Mouse (Mus musculus) liver, embryonic 14.5 days (tissue): ENCODE measurements around the gene Ltb. TPM values are rescaled to one million over a fixed set of nuclear protein-coding genes. Genes with fewer than 3 reads are reported as not detected.

Experiments used
- ATAC-seq: fragments of 200-750 bp; cut with Nextera tagmentation; 2 replicates; pipeline ENCODE4 v1.8.0; 2017; ENCODE audit warnings: moderate number of reproducible peaks, mild to moderate bottlenecking, moderate library complexity; ENCODE audit not compliant: insufficient read depth
- DNase-seq, 3 experiments: peaks; one replicate each; pipeline ENCODE4 v3.0.0-alpha.2; 2012 to 2013; ENCODE audit warnings: low read depth in 3 of 3, low spot score in 3 of 3
- H3K27ac ChIP-seq: fragments of 300-500 bp; sonication (generic); 2 replicates; pipeline ENCODE4 v1.5.1; 2014; ENCODE audit warnings: moderate library complexity, mild to moderate bottlenecking, control low read depth, inconsistent platforms
- H3K27me3 ChIP-seq: fragments of 300-500 bp; sonication (generic); 2 replicates; pipeline ENCODE4 v1.6.1; 2014; ENCODE audit warnings: mild to moderate bottlenecking, low read length, moderate library complexity; ENCODE audit not compliant: control insufficient read depth, insufficient read depth
- H3K36me3 ChIP-seq: fragments of 300-500 bp; sonication (generic); replicated peaks from 2 replicates; pipeline ENCODE4 v1.6.1; 2014; ENCODE audit warnings: low read depth; ENCODE audit not compliant: control insufficient read depth, insufficient read depth
- H3K4me1 ChIP-seq, 2 experiments: fragments of 200-500 bp in 1 of 2; fragments of 300-500 bp in 1 of 2; sonication (generic) in 1 of 2; replicated peaks; 2 replicates each; pipeline ENCODE4 v1.6.1; 2012 to 2014; ENCODE audit warnings: antibody characterized with exemption in 1 of 2, inconsistent platforms in 1 of 2, low read length in 1 of 2; ENCODE audit not compliant: control insufficient read depth in 2 of 2, insufficient read depth in 2 of 2
- H3K4me2 ChIP-seq: fragments of 300-500 bp; sonication (generic); 2 replicates; pipeline ENCODE4 v1.6.1; 2014; ENCODE audit warnings: low read depth, mild to moderate bottlenecking, control low read depth, moderate library complexity
- H3K4me3 ChIP-seq, 2 experiments: fragments of 200-500 bp in 1 of 2; fragments of 300-500 bp in 1 of 2; sonication (generic) in 1 of 2; 2 replicates each; pipeline ENCODE4 v1.5.1; 2012 to 2014; ENCODE audit warnings: low read depth in 2 of 2, low read length in 2 of 2, mild to moderate bottlenecking in 2 of 2, control low read depth in 1 of 2, inconsistent platforms in 1 of 2, moderate library complexity in 1 of 2; ENCODE audit not compliant: insufficient read depth in 1 of 2
- H3K9ac ChIP-seq: fragments of 300-500 bp; sonication (generic); replicated peaks from 2 replicates; pipeline ENCODE4 v1.6.1; 2014; ENCODE audit warnings: mild to moderate bottlenecking, control low read depth, moderate library complexity
- H3K9me3 ChIP-seq: fragments of 300-500 bp; sonication (generic); 2 replicates; pipeline ENCODE4 v1.6.1; 2016; ENCODE audit warnings: low read length, mixed read lengths; ENCODE audit not compliant: control insufficient read depth
- CTCF ChIP-seq: IDR thresholded peaks from 2 replicates; pipeline ENCODE4 v1.5.1; 2016; ENCODE audit warnings: antibody characterized with exemption, low read depth, control low read depth
- EP300 ChIP-seq: IDR thresholded peaks from 2 replicates; pipeline ENCODE4 v1.6.1; 2016; ENCODE audit warnings: antibody characterized with exemption, low read depth
- WGBS: fragments of 180-500 bp; shearing (Covaris S2); extraction: QIAGEN DNeasy Blood & Tissue Kit; methylation state at CpG from one replicate; pipeline ENCODE4 v1.1.7; 2014; ENCODE audit not compliant: insufficient replicate concordance; 5-methylcytosine and 5-hydroxymethylcytosine counted together
- polyA plus RNA-seq, 2 experiments: library from polyadenylated mRNA; depleted of rRNA in 1 of 2; stranded (reverse) in 1 of 2; unstranded in 1 of 2; fragments of >200 nt; fragmentation: Nextera tagmentation in 1 of 2; extraction: Ambion mirVana in 1 of 2; gene quantifications; 2 replicates each; pipeline versions ENCODE4 v1.2.1 to v1.2.3; 2012 to 2014

Gene Ltb
- polyA plus RNA-seq, 2 experiments = 0.28 to 0.70 TPM

DNA sequence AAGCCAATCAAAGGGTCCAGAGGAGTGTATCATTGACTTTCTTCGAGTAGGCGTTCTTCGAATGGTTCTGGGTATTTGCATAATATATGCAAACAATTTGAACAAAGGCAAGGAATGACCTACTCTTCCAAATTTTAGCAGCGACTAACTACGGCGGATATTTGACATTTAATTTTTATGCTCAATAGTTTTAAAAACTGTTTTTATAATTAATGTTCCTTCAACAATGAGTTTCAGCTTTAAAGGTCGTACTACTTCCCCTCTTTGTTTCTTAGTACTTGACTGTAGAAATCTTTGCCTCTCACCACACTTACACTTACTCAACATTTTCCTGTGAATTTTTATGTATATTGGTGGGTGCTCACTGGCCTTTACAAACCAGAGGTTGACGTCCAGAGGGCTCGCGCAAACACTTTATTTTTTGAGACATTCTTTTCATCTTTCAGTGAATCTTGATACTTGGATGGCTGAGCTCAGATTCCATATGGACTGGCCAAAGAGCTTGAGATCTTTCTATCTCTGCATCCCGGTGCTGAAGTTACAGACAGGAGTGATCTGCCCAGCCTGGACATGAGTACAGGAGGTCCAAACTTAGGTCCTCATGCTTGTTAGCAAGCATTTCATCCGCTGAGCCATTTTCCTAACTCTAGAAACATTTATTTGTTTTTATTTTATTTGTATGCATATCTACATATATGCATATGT, 28.6 kb upstream of the Ltb start:
- 25% methylated on average over 12 of the region's 12 CpGs for WGBS
- ATAC-seq (peak; percentile 80), DNase-seq (no peak)
- Histone ChIP-seq H3K27ac (peak overlapping the region; percentile 88), H3K27me3 (no peaks in the 10 kb centered on the region), H3K9ac (0 out of 2 replicates have a peak overlapping the region, but pooled peaks have one; percentile 15), H3K9me3 (no peaks in the 10 kb centered on the region), H3K4me1 (peaks cover 4 to 21% of the 10 kb centered on the region in 2 experiments), H3K4me3 (peak overlapping the region; percentile 95 to 99), H3K4me2 (peak overlapping the region; percentile 90), H3K36me3 (peaks cover 17% of the 10 kb centered on the region)
- TF ChIP-seq EP300 (no peak), CTCF (no peak)

DNA sequence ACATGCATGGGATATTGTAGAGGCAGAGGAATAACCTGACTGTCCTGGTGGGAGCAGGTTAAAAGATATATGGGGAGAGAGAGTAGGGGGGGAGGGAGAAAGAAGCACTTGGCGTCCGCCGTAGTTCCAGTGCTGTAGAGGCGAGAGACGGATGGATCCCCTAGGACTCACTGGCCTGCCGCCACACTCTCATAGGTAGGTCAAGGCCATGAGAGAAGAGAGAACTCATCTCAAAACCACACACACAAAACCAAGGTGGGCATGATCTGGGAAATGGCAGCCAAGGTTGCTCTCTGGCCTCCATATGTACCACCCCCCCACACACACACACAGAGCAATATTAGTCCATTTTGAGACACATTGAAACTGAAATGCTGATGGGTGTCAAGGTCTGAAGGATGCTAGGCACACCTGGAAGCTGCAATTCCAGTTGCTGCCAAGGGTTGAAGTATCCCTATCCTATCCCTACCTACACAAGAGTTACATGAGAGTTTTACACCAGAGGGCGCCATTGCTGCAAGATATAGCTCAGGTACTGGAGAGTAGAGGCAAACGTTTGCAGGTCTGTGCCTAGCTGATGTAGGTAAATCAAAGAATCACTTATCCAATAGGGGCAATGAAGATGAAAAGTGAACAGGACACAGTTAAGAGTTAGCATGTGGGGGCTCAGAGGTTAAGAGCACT, 27.7 kb upstream of the Ltb start:
- Histone ChIP-seq H3K9me3 (no peaks in the 10 kb centered on the region), H3K4me1 (peaks cover 4 to 21% of the 10 kb centered on the region in 2 experiments), H3K27me3 (no peaks in the 10 kb centered on the region), H3K36me3 (peaks cover 8% of the 10 kb centered on the region), H3K9ac (no peak overlapping the region), H3K4me3 (no peak overlapping the region), H3K27ac (no peak overlapping the region), H3K4me2 (no peak overlapping the region)
- TF ChIP-seq CTCF (peak; percentile 75), EP300 (no peak)
- ATAC-seq (no peak), DNase-seq (peak; percentile 61 to 79 (median 65))
- WGBS = 67% methylated on average over 8 of the region's 8 CpGs

DNA sequence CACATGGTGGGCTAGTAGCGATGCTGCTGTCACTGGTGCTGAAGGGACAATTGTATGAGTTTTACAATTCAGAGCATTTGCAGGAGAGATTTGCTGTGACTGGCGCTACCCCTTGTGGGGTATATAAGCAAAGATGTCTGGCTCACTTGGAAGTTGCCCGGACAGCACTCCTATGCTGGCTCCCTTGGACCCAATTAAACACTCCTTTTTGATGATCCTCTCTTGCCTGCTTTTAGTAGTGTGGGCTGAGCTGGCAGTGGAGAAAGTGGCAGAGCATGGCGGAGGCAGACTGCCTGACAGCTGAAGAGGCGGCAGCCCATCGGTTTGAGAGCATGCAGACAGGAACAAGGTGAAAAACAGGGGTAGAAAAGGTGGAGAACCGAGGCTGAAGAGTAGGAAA, 26.4 kb upstream of the Ltb start:
- peaks cover 4 to 13% of the 10 kb centered on the region in 2 experiments for H3K4me1 ChIP-seq
- no peak overlapping the region for H3K4me2 ChIP-seq
- 66% methylated on average over 7 of the region's 7 CpGs for WGBS
- ATAC-seq (no peak), DNase-seq (no peak)
- no peak overlapping the region for H3K9ac ChIP-seq
- no peak for TF ChIP-seq CTCF
- no peak for TF ChIP-seq EP300
- H3K4me3 ChIP-seq = no peak overlapping the region
- no peak overlapping the region for H3K27ac ChIP-seq
- H3K27me3 ChIP-seq = no peaks in the 10 kb centered on the region
- H3K9me3 ChIP-seq = no peaks in the 10 kb centered on the region
- H3K36me3 ChIP-seq = no peaks in the 10 kb centered on the region; the same call in 1 of the 2 replicates

DNA sequence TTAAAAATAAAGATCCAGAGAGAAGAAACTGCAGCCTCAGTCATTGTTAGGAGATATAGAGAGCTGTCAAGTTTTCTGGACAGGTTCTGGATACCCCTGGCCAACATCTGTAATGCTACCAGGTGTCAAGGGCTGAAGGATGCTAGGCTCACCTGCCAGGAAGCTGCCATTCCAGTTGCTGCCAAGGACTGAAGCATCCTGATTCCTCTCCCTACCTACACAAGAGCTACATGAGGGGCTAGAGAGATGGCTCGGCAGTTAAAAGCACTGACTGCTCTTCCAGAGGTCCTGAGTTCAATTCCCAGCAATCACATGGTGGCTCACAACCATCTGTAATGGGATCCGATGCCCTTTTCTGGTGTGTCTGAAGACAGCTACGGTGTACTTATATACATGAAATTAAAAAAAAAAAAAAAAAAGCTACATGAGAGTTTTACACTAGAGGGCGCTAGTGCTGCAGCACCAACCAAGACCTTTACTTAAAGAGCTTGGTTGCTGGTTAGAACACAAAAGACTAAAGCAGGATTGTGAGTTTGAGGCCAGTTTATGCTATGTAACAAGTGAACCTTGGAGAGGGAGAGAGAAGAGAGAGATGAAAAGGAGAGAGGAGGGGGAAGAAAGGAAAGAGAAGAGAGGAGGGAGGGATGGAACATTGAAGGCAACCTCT, 25.6 kb upstream of the Ltb start:
- Histone ChIP-seq H3K27ac (no peak overlapping the region), H3K4me1 (peaks cover 4 to 10% of the 10 kb centered on the region in 2 experiments), H3K4me2 (no peak overlapping the region), H3K36me3 (no peaks in the 10 kb centered on the region), H3K4me3 (no peak overlapping the region), H3K9ac (no peak overlapping the region; the same call in 1 of the 2 replicates), H3K9me3 (no peaks in the 10 kb centered on the region), H3K27me3 (no peaks in the 10 kb centered on the region)
- WGBS = 13% methylated on average over 4 of the region's 4 CpGs
- ATAC-seq (no peak), DNase-seq (peak; percentile 49 to 61 (median 54))
- no peak for TF ChIP-seq EP300
- TF ChIP-seq CTCF = peak; percentile 70
